Mouse (Mus musculus) liver, postnatal 0 days (tissue): ENCODE results near the gene Itga1.

ENCODE experiments used
- CTCF ChIP-seq: sonication (generic); IDR thresholded peaks from 2 replicates; pipeline ENCODE4 v1.5.1; 2016; ENCODE audit warnings: antibody characterized with exemption, low read depth
- EP300 ChIP-seq: IDR thresholded peaks from 2 replicates; pipeline ENCODE4 v1.6.1; 2016; ENCODE audit warnings: antibody characterized with exemption, low read depth, mild to moderate bottlenecking

DNA sequence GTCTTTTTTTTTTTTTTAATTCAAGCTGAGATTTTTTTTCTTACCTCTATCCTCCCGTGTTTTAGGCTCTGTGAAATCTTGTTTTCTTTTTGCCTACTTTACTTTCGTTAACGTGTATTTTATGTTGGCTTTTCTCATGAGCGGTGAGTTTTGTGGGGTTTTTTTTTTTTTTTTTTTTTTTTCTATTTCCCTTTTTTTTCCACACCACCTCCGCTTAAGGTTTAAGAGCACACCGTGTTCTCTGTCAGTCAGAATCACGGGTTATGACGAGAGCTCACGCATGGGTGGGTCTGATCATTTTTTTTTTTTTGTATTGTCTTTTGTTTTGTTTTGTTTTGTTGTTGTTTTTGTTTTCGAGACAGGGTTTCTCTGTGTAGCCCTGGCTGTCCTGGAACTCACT, 103.7 kb downstream of the Itga1 start:
- no peak for TF ChIP-seq CTCF
- no peak for TF ChIP-seq EP300
